Mouse (Mus musculus) thymus, postnatal 36 days (tissue): ENCODE results near the gene Bbs9.

Source experiments
- DNase-seq, 2 experiments: peaks; one replicate each; pipeline ENCODE4 v3.0.0; 2022; ENCODE audit warnings: mixed read lengths in 2 of 2

Bbs9 gene

DNA sequence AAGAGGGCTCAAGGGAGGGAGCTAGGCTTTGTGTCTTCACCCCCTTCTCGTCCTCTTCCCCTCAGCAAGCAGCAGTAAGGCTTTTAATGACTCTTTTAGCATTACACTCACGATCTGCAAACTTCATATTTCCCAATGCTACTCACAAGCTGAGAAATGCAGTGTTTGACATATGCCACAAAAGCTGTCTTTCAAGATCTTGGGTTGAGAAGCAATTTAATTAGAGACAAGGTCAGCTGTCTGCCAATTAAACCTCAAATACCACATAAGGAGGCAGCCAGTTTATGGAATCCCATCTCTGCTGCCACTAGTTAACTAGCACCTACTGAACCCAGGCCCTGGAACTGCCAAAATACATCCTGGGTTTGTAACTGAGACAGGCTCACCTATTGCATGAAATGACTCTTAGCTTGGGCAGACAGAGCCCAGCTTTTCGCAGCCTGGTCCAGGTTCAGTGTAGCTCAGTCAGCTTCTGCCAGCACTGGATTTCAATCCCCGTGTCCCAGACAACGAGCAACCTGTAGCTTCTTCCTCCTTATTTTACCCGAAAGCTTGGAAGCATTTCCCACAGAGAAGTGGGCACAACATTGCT, 278.7 kb downstream of the Bbs9 start:
- no peak for DNase-seq

DNA sequence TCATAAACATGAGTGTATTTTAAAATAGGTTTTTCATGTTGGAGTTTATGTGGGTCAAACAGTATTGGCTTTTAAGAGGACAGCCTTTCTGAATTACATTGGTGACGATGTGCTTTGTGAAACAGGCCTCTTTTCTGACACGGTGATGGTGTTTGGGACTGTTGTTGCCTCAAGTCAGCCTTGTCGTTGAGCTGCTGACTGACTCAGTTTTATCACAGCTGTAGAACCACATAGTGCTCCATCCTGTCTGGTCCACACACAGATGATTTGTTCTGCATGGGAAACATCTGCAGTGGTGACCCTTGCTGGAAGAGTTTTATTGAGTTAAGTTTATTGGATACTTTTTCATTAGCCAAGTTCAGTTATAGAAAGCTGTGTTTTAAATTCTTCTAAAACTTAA, 283.0 kb downstream of the Bbs9 start:
- no peak for DNase-seq

DNA sequence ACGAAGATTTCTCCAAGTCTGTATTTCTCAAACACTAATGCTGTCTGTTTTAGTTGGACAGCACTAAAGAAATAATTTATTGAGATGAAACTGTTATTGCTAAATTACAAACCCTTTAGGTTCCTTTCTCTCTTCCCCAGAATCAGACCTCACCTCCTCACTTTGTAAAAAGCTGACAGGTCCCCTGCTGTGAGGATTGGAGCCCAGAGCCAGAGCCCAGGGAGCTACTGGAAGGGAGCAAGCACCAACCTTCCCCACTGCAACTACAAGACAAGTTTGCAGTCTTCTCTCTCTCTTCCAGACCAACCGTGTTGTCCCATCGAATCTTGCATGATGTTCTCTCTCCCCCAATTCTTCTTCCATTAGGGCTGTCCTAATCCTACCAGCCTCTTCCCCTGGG, 283.7 kb downstream of the Bbs9 start:
- DNase-seq: no peak

DNA sequence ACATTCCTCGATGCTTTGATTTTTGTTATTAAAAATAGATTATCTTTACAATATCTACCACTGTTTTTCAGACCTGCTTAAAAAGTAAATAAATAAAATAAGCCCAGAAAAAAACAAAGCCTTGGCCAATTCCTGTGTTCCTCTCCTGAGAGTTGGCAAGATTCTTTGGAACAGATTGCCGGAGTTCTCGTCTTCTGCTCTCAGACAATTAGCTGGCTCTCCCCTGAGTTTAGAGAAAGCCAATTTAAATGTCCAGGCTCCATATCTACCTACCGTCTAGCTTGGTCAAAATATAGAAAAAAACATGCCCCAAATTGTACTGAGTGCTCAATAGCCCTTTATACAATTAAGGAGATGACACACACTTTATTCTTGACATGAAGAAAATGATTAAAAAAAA, 284.9 kb downstream of the Bbs9 start:
- DNase-seq: no peak

DNA sequence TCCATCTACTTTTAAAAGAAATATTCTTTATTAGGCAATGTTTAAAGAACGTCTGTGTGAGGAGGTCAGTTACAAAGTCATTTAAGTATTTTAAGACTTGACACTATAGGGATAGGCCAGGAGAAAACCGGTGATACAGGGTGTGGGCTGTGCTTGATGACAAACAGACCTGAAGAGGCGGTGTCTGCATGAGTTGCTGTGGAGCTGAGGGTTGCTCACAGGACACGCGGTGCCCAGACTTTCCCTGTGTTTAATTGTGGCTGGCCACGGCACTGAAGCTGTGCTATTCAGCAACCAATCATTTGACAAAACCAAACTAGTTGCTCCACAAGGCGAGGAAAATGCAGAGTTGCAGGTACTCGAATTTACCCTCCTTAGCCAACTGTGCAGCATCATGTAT, 286.0 kb downstream of the Bbs9 start:
- no peak for DNase-seq

DNA sequence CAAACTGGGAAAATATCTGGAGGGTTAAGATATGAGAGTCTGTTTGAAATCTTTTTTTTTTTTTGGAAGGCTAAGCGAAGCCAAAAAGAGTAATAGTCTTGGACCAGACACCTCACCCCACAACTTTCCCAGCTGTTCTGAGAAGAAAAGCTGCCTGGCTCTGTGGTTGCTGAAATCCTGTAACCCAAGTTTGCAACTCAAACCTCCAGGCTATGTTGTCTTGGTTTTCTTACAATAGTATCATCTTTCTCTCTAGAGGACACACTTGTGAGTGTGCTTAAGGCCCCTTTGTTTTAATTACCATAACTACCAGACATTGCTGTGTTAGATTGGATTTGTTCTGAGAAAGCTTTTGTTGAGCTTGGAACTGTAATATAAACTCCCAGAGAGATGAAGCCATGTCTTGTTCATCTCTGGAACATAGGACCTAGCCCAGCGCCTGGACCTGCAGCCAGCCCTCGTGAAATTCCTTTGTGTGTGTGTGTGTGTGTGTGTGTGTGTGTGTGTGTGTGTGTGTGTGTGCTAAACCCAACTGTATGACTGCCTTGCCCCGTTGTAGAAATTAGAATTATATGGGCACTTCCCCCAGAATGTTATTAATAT, 290.2 kb downstream of the Bbs9 start:
- no peak for DNase-seq

DNA sequence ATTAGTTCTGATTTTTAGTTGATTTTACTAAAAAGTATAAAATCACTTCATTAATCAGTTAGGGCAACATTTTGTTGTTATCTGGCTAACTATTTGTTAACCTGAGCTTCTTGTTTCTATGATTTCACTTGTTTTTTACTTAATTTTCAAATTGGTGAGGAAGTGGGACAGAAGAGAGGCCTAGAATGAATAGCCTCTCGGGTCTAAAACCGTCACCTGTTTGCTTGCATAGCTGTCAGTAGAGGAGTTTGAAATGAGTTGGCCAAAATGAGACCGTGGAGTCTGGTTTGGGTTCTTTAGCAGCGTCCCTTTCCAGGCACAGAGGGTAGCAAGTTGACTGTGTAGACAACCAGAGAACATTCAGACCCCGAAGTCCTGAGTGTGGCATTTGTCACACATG, 291.6 kb downstream of the Bbs9 start:
- DNase-seq: no peak

DNA sequence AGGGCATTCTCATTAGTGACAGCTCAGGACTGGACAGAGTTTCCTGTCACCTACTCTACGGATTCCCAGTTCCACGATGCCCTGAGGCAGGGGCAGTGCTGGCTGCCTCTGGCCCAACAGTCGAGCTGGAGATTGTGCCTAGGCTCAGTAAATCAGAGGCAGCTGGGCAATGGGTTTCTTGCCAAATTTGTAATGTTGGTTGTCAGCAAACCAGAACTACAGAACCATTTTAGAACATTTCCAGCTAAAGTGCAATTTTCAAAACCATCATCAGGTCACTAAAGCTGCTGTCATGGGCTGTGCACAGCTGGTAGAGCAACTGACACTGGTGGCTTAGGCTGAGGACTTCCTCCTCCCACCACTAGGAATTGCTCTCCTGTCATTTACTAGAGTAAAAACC, 292.3 kb downstream of the Bbs9 start:
- DNase-seq: no peak

DNA sequence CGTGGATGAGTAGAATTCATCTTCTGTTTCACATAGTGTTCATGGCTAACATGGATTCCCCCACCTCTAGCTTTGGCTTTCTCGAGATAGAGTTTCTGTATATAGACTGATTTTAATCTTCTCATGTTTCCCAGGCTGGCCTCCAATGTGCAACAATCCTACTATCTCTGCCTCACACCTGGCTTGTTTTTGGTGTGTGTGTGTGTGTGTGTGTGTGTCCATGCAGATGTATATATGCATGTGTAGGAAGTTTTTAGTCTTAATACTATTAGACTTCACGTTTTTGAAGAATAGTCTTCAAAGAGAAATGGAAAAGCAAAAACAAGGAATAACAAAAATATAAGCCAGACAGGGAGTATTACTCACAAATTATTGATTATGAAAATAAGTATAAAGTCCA, 296.3 kb downstream of the Bbs9 start:
- no peak for DNase-seq

DNA sequence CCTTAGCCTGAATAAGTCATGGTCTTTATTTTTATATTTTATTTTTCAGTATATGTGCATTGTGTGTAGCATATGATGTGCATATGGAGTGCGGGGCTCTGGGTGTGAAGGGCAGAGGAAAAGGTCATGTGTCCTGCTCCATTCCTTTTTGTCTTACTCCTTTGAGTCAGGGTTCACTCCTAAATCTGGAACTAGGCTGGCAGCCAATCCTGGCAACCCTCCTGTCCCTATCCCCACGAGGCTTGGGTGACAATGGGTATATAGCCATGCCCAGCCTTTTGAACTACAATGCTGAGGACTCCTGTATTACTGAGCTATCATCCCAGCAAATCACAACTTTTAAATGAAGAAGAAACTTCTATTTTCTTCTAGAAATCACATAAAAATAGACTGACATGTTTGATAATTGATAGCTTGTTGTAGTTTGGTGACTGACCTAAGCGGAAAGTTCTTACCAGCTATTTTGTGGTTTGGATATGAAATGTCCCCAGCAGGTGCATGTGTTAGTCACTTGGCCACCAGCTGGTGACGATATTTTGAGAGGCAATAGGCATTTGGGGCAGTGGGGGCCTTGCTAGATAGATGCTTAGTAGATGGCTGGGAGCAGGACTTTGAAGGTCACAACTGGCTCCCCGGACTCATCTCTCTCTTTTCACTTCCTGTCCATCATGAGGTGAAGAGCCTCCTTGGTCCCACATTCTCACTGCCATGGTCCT, 300.9 kb downstream of the Bbs9 start:
- no peak for DNase-seq

DNA sequence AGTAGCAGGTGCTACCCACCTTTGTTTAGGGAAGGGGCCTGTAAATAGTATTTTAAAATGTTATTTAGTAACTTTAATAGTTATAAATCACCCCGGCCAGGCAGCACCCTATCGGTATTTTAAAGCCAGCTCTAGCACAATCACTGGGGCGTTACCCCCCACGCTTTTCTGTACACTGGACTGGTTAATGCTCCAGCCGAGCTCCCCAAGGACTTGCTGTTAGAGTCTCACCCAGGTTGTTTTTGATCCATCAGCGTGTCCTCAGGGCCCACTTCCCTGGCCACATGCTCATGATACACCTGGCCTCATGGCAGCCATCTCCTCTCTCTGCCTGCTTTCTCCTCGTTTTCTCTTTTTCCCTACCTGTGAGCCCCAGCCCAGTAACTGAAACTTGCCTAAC, 301.9 kb downstream of the Bbs9 start:
- no peak for DNase-seq

DNA sequence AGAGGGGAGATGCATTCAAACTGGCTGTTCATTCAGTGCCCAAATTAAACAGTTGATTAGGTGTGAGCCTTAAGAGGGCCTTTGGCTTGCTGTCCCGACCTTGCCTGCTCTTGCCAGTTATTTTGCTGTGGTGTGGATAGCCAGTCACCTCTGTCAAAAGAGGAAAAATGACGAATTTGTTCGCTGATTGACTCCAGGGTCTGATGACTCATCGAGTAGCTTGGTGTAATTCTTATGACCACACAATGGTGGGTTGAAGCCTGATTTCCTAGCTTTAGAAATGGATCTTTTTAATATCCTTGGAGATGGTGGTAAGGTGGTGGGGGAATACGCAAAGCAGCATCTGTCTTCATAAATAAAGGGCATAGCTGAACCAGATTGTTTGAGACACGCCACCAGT, 304.1 kb downstream of the Bbs9 start:
- DNase-seq: no peak

DNA sequence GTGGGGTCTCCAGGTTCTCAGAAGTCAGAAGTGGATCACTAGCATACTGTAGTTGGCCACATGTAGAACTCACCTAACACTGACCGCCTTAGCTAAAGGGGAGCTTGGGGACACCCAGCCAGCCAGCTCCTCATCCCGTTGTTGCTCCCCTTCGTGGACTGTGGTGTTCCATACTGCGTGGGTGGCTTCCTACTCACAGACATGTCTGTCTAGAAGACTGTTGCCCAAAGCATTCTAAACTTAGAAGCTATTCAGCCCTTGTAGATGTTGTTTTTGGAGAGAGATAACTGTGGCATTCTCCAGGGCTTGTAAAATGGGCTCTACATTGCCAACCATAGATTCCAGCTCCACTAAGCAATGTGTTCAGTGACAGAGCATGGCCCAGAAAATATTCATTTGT, 310.5 kb downstream of the Bbs9 start:
- no peak for DNase-seq

DNA sequence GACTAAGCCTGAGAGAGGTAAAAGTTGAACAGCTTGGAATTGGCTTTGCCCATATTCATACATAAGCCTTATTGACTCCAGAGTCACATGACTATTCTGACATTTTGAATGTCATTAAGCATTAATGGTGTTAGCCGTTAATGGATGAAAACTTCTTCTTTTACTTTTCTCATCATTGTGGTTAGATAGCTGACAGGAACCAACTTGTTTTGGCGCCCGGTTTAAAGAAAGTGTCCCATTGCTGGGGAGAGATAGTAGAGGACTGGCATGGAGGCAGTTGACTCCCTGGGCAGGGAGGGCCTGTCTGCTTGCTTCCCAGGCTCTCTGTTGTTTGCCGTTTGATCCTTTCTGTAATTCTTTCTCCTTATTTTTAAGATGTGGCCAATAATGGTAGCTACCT, 312.9 kb downstream of the Bbs9 start:
- DNase-seq: no peak

DNA sequence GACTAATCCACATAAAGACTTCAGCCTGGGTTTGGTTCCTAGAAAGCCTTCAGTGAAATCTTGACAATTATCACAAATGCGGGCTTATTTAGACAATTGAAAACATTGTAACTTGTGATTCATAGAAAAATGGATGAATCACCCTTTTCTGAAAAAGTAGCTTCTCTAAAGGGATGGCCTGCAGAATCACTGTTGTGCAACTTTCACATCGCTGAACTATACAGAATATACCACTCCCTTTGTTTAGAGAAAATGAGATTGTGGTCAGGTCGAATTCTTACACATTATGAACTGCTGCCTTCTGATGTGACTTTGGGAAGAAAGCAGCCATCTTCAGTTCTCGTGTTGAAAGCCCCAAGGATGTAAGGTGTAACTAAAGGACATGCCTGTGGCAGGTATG, 313.3 kb downstream of the Bbs9 start:
- no peak for DNase-seq

DNA sequence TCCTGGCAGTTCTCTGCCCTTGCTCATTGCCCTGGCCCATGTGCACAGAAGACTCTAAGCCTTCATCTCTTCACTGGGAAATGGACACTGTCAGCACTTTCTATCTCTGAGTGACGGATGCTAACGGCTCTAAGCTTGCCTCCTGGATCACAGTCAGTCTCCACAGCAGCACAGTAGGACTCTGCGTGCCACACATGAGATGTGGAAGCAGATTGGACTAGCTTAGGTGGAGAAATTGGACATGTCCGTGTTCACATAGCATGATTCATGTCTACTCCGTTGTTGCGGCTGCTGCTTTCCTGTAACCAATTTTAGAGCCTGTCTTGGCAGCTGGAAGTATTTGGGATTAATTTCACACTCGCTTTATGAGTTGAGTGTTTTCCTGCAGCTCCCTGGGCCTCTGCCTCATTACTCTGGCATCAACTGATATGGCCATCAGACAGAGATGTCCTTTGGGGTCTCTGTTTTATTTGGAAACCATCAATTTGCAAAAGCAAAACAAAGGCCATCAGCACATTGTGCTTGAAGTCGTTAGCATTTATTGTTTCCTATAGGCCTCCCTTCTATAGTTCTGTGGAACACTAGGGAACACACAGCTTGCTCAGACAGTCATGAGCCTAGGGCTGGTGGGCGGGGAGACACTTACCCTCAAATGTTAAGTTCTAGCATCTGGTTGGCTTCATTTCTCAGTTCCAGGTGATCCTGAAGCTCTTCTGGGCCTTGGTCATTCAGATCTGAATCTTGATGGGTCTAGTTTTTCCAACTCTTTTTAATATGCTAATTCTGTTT, 314.1 kb downstream of the Bbs9 start:
- no peak for DNase-seq

DNA sequence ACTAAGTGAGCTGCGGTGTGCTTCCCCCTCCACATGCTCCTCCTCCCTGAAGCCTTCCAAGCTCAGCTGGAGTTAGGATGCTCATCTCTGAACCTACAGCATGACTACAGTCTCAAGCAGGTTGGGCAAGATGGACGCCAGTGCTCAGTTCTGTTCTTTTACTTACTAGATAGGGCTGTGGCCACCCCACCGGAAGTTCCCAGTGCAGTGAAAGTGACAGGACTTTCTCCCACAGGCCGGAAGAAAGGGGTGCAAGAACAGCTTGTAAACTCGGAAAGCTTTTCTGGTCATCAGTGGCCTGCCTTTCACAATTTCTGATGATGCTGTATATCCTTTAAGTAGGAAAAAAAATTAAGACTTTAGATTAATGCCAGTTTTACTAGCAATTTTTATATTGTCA, 315.7 kb downstream of the Bbs9 start:
- no peak for DNase-seq

DNA sequence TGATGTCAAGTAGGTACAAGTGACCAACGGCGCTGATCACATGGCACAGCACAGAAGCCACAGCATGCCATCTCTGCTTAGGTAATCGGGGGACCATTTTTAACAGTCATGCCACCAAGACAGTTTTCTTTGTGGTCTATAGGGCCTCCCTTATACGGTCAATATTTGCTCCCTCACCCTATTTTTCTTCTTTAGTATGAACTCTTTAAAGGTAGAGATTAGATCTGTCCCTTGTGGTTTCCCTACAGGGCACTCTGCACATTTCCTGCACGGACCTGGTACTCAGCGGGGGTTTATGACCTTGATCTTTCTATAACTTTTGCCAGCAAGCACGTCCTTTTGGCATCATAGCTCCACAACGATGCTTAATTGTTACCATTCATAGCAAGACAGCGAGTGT, 316.2 kb downstream of the Bbs9 start:
- DNase-seq: no peak

DNA sequence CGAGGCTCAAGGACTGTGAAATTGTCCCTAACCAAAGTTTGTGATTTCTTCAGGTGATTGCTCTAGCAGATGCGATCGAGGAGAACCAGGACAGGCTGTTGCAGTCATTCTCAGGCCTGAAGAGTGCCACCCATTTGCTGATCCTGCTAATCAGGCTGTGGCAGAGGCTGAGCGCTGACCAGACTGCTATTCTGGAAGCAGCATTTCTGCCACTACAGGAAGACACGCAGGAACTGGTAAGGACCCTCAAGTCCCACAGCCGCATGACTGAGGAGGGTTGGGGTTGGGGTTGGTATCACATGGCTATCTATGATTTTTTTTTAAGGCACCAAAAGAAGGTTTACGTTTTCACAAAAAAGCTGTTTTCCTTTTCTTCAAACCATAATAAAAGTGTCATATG, 318.2 kb downstream of the Bbs9 start:
- no peak for DNase-seq

DNA sequence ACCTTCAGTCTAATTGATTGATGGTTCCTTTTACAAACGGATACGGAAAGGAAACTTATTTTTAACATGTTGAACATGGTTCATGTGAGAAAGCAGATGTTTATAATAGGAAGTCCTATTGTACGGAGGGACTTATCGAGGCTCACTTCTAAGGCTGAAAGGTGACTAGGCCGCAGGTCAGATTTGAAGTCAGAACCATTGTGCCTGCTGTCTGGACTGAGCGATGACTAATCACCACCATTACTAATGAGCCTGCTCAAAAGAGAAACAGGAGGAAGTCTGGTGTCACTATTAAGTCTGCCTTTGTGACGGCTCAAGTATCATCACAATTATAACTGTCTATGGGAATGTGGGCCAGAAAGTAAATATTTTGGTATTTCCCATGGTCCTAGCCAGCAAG, 325.2 kb downstream of the Bbs9 start:
- DNase-seq: no peak

DNA sequence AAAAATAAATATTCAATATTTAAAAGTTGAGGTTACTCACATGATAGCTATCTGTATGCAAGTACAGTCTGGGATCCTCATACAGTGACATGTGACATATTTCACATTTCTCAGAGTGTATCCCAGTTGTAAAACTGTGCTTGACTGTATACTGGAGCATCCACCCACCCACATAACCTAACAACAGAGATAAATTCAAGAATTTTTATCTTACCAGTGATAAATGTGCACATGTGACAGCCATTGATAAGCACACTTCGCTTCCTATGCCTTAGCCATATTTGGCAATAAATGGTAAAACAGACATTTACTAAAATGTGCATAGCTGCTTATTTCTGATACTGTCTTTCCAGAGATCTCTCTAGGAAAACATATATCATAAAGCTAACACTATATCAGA, 330.5 kb downstream of the Bbs9 start:
- DNase-seq: no peak

DNA sequence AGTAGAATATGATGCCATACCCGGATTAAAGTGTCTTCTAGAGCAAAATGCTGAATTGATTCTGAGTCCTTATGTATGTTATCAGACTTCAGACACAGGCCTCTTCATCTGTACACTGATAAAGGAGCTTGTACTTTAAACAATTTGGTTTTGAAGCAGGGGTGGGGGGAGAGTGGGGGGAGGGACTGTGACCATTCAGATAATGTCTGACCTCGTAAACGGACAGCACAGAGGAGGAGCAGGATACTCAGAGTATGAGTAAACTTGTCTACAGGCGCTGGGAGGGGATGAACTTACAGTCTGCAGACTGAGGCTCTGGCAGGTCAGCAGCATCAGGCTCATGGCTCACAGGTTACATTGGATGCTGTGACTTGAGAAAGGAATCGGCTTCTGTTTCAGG, 331.0 kb downstream of the Bbs9 start:
- no peak for DNase-seq

DNA sequence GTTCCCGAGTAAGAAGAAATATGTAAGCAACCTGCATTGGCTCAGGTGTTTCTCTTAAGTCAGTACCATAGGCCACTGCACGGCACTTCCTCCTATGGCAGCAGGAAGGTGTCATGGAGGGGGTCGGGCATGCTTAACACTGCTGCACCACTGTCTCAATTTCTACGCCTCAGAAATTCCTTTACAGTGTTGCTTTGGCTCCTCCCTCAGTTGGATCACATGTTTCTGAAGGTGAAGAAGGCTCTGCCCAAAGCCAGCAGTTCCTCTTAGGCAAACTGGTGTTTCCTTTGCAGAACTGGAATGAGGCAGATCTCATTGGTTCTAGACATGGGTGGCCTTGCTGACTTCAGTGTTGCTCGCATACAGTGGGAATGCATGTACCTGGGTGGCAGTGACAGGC, 332.2 kb downstream of the Bbs9 start:
- DNase-seq: no peak

DNA sequence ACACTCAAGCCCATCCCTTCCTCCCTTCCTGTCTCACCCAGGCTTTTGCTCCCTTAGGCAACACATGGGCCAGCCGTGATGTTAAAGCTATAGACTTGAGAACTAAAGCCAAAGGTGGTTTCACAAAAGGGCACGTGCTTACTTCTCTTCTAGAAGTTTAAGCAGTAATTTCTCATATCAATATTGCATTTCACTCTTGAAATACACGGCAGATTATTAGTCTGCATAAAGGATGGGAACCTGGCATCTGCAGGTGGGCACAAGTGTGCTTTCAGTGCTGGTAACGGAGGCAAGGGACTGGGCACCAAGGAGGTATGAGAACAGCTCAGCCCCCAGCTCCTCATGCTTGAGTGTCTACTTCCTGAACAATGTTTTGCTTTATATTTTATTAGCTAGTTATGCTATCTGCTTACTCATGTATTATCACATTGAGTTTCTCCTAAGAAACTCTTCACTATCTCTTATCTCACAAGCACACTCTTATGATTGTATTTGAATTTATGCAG, 334.2 kb downstream of the Bbs9 start:
- DNase-seq: no peak
